8 mouse cellular contexts compared by ENCODE assay signal in genomic region chr2:125781978-125782718, GRCm38 (mm10). TPM values are rescaled to one million over a fixed set of nuclear protein-coding genes. Genes with fewer than 3 reads are reported as not detected.
A peak's percentile ranks its signal among the peaks of the same experiment; 100 is the strongest.
DNase-seq lines count a peak whose midpoint lies in the region; ATAC-seq and TF ChIP-seq lines count a peak whose summit lies in the region.

No protein-coding gene starts in this region.

- DNase-seq in heart, postnatal 25 days (ENCODE audit: low spot score), result no peak
- DNase-seq in ES-E14 (ENCODE audit: low read depth, low spot score), result no peak
- DNase-seq in cerebellum, adult 9-10 months, result no peak
- no peak for DNase-seq in right cerebral cortex, postnatal 36 days (ENCODE audit: low spot score in 2 of 2)

- peaks cover 16% of the 10 kb centered on the region for H3K4me1 ChIP-seq in heart, embryonic 12.5 days (replicated peaks)
- H3K4me1 ChIP-seq in ES-E14 (ENCODE audit: control insufficient read depth in 2 of 2, insufficient read depth in 2 of 2, low read length in 2 of 2, poor library complexity in 1 of 2), result peaks cover 0 to 2% of the 10 kb centered on the region in 2 experiments; a peak in 1 of 4 replicates
- peaks cover 17% of the 10 kb centered on the region for H3K4me1 ChIP-seq in heart, embryonic 15.5 days (replicated peaks)

- in situ Hi-C loops in ES-E14 (cut with MboI; ENCODE audit: low sequenced_read_pairs in 2 of 2, unreplicated experiment in 2 of 2), result no loop called here

- intact Hi-C loops in heart, postnatal 25 days (cut with DNase I), result loop anchor here (5.0 kb wide), 1 partner anchor 75 kb away; the partner anchor contains the start of genes Cops2 and Galk2

- H3K79me2 ChIP-seq in macrophage (ENCODE audit: inconsistent target), result peaks cover 52% of the 10 kb centered on the region

- H3K4me2 ChIP-seq in heart, embryonic 12.5 days, result peak overlapping the region; percentile 66
- peak overlapping the region; percentile 74 for H3K4me2 ChIP-seq in heart, embryonic 15.5 days

- no peak for ATAC-seq in heart, embryonic 12.5 days (ENCODE audit: insufficient number of reproducible peaks, low FRiP score)
- no peak for ATAC-seq in heart, embryonic 15.5 days (replicated peaks; ENCODE audit: insufficient number of reproducible peaks, insufficient read depth, low FRiP score, low read depth)
- no peak for ATAC-seq in granulocyte monocyte progenitor cell, adult 5-6 weeks (replicated peaks; ENCODE audit: poor library complexity, severe bottlenecking)

- 3% methylated on average over 44 of the region's 44 CpGs for WGBS in heart, embryonic 12.5 days
- WGBS in heart, embryonic 15.5 days, result 1% methylated on average over 44 of the region's 44 CpGs
- under 1% methylated on average over 43 of the region's 44 CpGs for WGBS in macrophage (ENCODE audit: missing documents)

- peak overlapping the region; percentile 86 for H3K27ac ChIP-seq in heart, embryonic 12.5 days (ENCODE audit: poor library complexity, severe bottlenecking)
- H3K27ac ChIP-seq in ES-E14 (ENCODE audit: insufficient read depth, low read depth, low read length, poor library complexity, severe bottlenecking) (no peak overlapping the region), macrophage (peak overlapping the region; percentile 56)
- peak overlapping the region; percentile 92 for H3K27ac ChIP-seq in heart, embryonic 15.5 days

- H3K36me3 ChIP-seq in heart, embryonic 12.5 days, result no peaks in the 10 kb centered on the region
- no peaks in the 10 kb centered on the region for H3K36me3 ChIP-seq in ES-E14 (ENCODE audit: control insufficient read depth, insufficient read depth, low read length, poor library complexity, severe bottlenecking)
- no peaks in the 10 kb centered on the region for H3K36me3 ChIP-seq in heart, embryonic 15.5 days
- H3K36me3 ChIP-seq in macrophage (ENCODE audit: inconsistent target), result 0 out of 2 replicates have a peak, but pooled peaks cover 4% of the 10 kb centered on the region

- H3K4me3 ChIP-seq in heart, embryonic 12.5 days, result peak overlapping the region; percentile 88
- H3K4me3 ChIP-seq in ES-E14 (ENCODE audit: insufficient read depth in 1 of 2, low read depth in 1 of 2, low read length in 2 of 2, poor library complexity in 1 of 2, severe bottlenecking in 1 of 2) (peak overlapping the region; percentile 81 to 95), macrophage (ENCODE audit: inconsistent target) (peak overlapping the region; percentile 69)
- peak overlapping the region; percentile 100 for H3K4me3 ChIP-seq in heart, embryonic 15.5 days

- no peaks in the 10 kb centered on the region for H3K27me3 ChIP-seq in heart, embryonic 12.5 days (replicated peaks)
- no peaks in the 10 kb centered on the region for H3K27me3 ChIP-seq in heart, embryonic 15.5 days

- peak overlapping the region; percentile 92 for H3K9ac ChIP-seq in heart, embryonic 12.5 days
- H3K9ac ChIP-seq in ES-E14 (ENCODE audit: insufficient read depth, low read depth, low read length, poor library complexity, severe bottlenecking), result peak overlapping the region; percentile 93
- peak overlapping the region; percentile 99 for H3K9ac ChIP-seq in heart, embryonic 15.5 days

- H3K9me3 ChIP-seq in heart, embryonic 12.5 days (replicated peaks), result no peaks in the 10 kb centered on the region
- no peaks in the 10 kb centered on the region for H3K9me3 ChIP-seq in ES-E14 (ENCODE audit: control insufficient read depth, insufficient read depth, low read depth, low read length)
- no peaks in the 10 kb centered on the region for H3K9me3 ChIP-seq in heart, embryonic 15.5 days (replicated peaks)

TF ChIP-seq in ES-E14, 5 proteins besides CTCF, POLR2A, EP300 and RAD21:
- TF ChIP-seq ZNF384 (IDR thresholded peaks at IDR 0.05; ENCODE audit: low read depth, low read length) (no peak), CHD2 (IDR thresholded peaks at IDR 0.05; ENCODE audit: low read depth, low read length) (no peak), MAFK (IDR thresholded peaks at IDR 0.05; ENCODE audit: insufficient read depth, low read depth, low read length) (no peak), HCFC1 (IDR thresholded peaks at IDR 0.05; ENCODE audit: borderline replicate concordance, insufficient read depth, low read length) (no peak), ZC3H11A (IDR thresholded peaks at IDR 0.05; ENCODE audit: borderline replicate concordance, low read depth, low read length) (no peak)

RNA-seq across cellular contexts. Expression of gene Secisbp2l, which starts 0.5 kb away (rescaled TPM):
- polyA plus RNA-seq in heart, embryonic 12.5 days (2016; fragmentation: Nextera tagmentation; extraction: Ambion mirVana), result 16.7 and 16.8 TPM in 2 replicates
- 10 to 100 TPM; 26.3 to 28.6 TPM for total RNA-seq in heart, postnatal 25 days (2021)
- 11.7 and 14.9 TPM in 2 replicates for total RNA-seq in ES-E14 (2012; rRNA removed)
- polyA plus RNA-seq in heart, embryonic 15.5 days (2015; fragmentation: Nextera tagmentation; extraction: Ambion mirVana), result 11.3 and 12.8 TPM in 2 replicates
- 100 to 1,000 TPM in 19 of 26 experiments, 10 to 100 TPM in 7; 70.8 to 196 (median 143) TPM for total RNA-seq in macrophage (2018; cell fraction: chromatin; rRNA removed)
- total RNA-seq in macrophage (2018; cell fraction: cytosol; rRNA removed), result 10 to 100 TPM; 44.7 to 79.9 (median 68.8) TPM
- total RNA-seq in macrophage (2018; cell fraction: nucleus; rRNA removed), result 100 to 1,000 TPM in 15 of 26 experiments, 10 to 100 TPM in 11; 59.9 to 202 (median 115) TPM
- 45.6 to 47.2 TPM (median 45.7 TPM) in 3 replicates for polyA plus RNA-seq in macrophage (2018)
- 11.2 and 20.4 TPM in 2 replicates for total RNA-seq in granulocyte monocyte progenitor cell, adult 5-6 weeks (2014; fragmentation: Nextera tagmentation)
- 14.2 and 17.7 TPM in 2 replicates for total RNA-seq in granulocyte monocyte progenitor cell, adult 5-6 weeks (2017)

RNA-seq across cellular contexts. Expression of gene Shc4, which starts 58.2 kb away (rescaled TPM):
- polyA plus RNA-seq in heart, embryonic 12.5 days (2016; fragmentation: Nextera tagmentation; extraction: Ambion mirVana), result 1.2 and 1.6 TPM in 2 replicates
- under 1 TPM; 0.42 to 0.49 TPM for total RNA-seq in heart, postnatal 25 days (2021)
- 0.79 and 1.1 TPM in 2 replicates for total RNA-seq in ES-E14 (2012; rRNA removed)
- 1.0 and 1.5 TPM in 2 replicates for polyA plus RNA-seq in heart, embryonic 15.5 days (2015; fragmentation: Nextera tagmentation; extraction: Ambion mirVana)
- total RNA-seq in macrophage (2018; cell fraction: chromatin; rRNA removed), result 1 to 10 TPM in 2 of 26 experiments, under 1 TPM in 16, not detected in 8; 0.16 to 1.1 (median 0.58) TPM
- 1 to 10 TPM in 7 of 26 experiments, under 1 TPM in 19; 0.33 to 1.4 (median 0.76) TPM for total RNA-seq in macrophage (2018; cell fraction: cytosol; rRNA removed)
- 1 to 10 TPM in 5 of 26 experiments, under 1 TPM in 18, not detected in 3; 0.14 to 2.3 (median 0.52) TPM for total RNA-seq in macrophage (2018; cell fraction: nucleus; rRNA removed)
- polyA plus RNA-seq in macrophage (2018), result 0.69 to 3.0 TPM (median 0.99 TPM) in 3 replicates
- total RNA-seq in granulocyte monocyte progenitor cell, adult 5-6 weeks (2014; fragmentation: Nextera tagmentation), result not detected in 2 replicates
- total RNA-seq in granulocyte monocyte progenitor cell, adult 5-6 weeks (2017), result 0.26 and 1.0 TPM in 2 replicates
